Mouse (Mus musculus): ENCODE results near the gene Macf1. TPM values are rescaled to one million over a fixed set of nuclear protein-coding genes. Genes with fewer than 3 reads are reported as not detected.

Gene Macf1
- polyA plus RNA-seq, 1 experiment from 2014 or later: 67.3 TPM

- WGBS: 84% methylated on average over 2 of the region's 3 CpGs
- H3K9ac ChIP-seq: no peak overlapping the region
- H3K36me3 ChIP-seq: 0 out of 2 replicates have a peak, but pooled peaks cover under 1% of the 10 kb centered on the region
- no peak overlapping the region for H3K4me2 ChIP-seq
- H3K27ac ChIP-seq: no peak overlapping the region
- H3K27me3 ChIP-seq: no peaks in the 10 kb centered on the region
- ATAC-seq (ENCODE audit: low FRiP score): no peak
- no peak overlapping the region for H3K4me3 ChIP-seq
- peaks cover 4% of the 10 kb centered on the region; the same call in 1 of the 2 replicates for H3K4me1 ChIP-seq (replicated peaks)
- H3K9me3 ChIP-seq: no peaks in the 10 kb centered on the region
Measured at GRCm38 (mm10) chr4:123417478-123417877, 266.7 kb downstream of the Macf1 start.

GRCm38 (mm10) chr4:123416829-123417228 lies 267.3 kb downstream of the Macf1 start:
- no peaks in the 10 kb centered on the region for H3K9me3 ChIP-seq
- H3K36me3 ChIP-seq: no peaks in the 10 kb centered on the region
- H3K4me1 ChIP-seq (replicated peaks): peaks cover 7% of the 10 kb centered on the region; the same call in 1 of the 2 replicates
- no peak overlapping the region for H3K4me2 ChIP-seq
- WGBS: 83% methylated on average over 2 of the region's 2 CpGs
- H3K9ac ChIP-seq: no peak overlapping the region
- H3K27me3 ChIP-seq: no peaks in the 10 kb centered on the region
- no peak overlapping the region for H3K27ac ChIP-seq
- no peak for ATAC-seq (ENCODE audit: low FRiP score)
- H3K4me3 ChIP-seq: no peak overlapping the region

GRCm38 (mm10) chr4:123415566-123415965 lies 268.6 kb downstream of the Macf1 start:
- ATAC-seq (ENCODE audit: low FRiP score): no peak
- WGBS: 87% methylated on average over 1 of the region's 1 CpGs
- H3K4me2 ChIP-seq: no peak overlapping the region
- H3K36me3 ChIP-seq: no peaks in the 10 kb centered on the region
- H3K27me3 ChIP-seq: no peaks in the 10 kb centered on the region
- no peak overlapping the region for H3K4me3 ChIP-seq
- H3K9ac ChIP-seq: no peak overlapping the region
- H3K27ac ChIP-seq: no peak overlapping the region
- peaks cover 15% of the 10 kb centered on the region for H3K4me1 ChIP-seq (replicated peaks)
- H3K9me3 ChIP-seq: no peaks in the 10 kb centered on the region

- no peaks in the 10 kb centered on the region for H3K36me3 ChIP-seq
- H3K4me3 ChIP-seq: no peak overlapping the region
- H3K4me1 ChIP-seq (replicated peaks): peaks cover 32% of the 10 kb centered on the region
- 77% methylated on average over 2 of the region's 2 CpGs for WGBS
- H3K4me2 ChIP-seq: no peak overlapping the region
- H3K27me3 ChIP-seq: no peaks in the 10 kb centered on the region
- H3K9me3 ChIP-seq: no peaks in the 10 kb centered on the region
- no peak overlapping the region for H3K9ac ChIP-seq
- ATAC-seq (ENCODE audit: low FRiP score): no peak
- no peak overlapping the region for H3K27ac ChIP-seq
Measured at GRCm38 (mm10) chr4:123413876-123414275, 270.3 kb downstream of the Macf1 start.

- Histone ChIP-seq H3K4me2 (peak overlapping the region; percentile 87; the same call in 1 of the 2 replicates), H3K27ac (peak overlapping the region; percentile 96; the same call in 1 of the 2 replicates), H3K4me1 (replicated peaks) (peaks cover 41% of the 10 kb centered on the region), H3K36me3 (no peaks in the 10 kb centered on the region), H3K9ac (no peak overlapping the region), H3K9me3 (no peaks in the 10 kb centered on the region), H3K27me3 (no peaks in the 10 kb centered on the region), H3K4me3 (0 out of 2 replicates have a peak overlapping the region, but pooled peaks have one; percentile 75)
- 58% methylated on average over 2 of the region's 2 CpGs for WGBS
- no peak for ATAC-seq (ENCODE audit: low FRiP score)
Measured at GRCm38 (mm10) chr4:123412981-123413380, 271.2 kb downstream of the Macf1 start.

GRCm38 (mm10) chr4:123412528-123412878 lies 271.7 kb downstream of the Macf1 start:
- Histone ChIP-seq H3K4me2 (peak overlapping the region; percentile 87), H3K9me3 (no peaks in the 10 kb centered on the region), H3K9ac (peak overlapping the region; percentile 88), H3K36me3 (0 out of 2 replicates have a peak, but pooled peaks cover 2% of the 10 kb centered on the region), H3K27me3 (no peaks in the 10 kb centered on the region), H3K4me3 (peak overlapping the region; percentile 75), H3K27ac (peak overlapping the region; percentile 96), H3K4me1 (replicated peaks) (peaks cover 45% of the 10 kb centered on the region)
- WGBS: 3% methylated on average over 6 of the region's 6 CpGs
- peak; percentile 19; the same call in 1 of the 2 replicates for ATAC-seq (ENCODE audit: low FRiP score)

GRCm38 (mm10) chr4:123411732-123412527 lies 272.2 kb downstream of the Macf1 start:
- H3K27ac ChIP-seq: peak overlapping the region; percentile 96
- H3K9ac ChIP-seq: peak overlapping the region; percentile 88
- peaks cover 50% of the 10 kb centered on the region for H3K4me1 ChIP-seq (replicated peaks)
- no peaks in the 10 kb centered on the region for H3K9me3 ChIP-seq
- H3K36me3 ChIP-seq: 0 out of 2 replicates have a peak, but pooled peaks cover 4% of the 10 kb centered on the region
- ATAC-seq (ENCODE audit: low FRiP score): peak; percentile 96
- no peaks in the 10 kb centered on the region for H3K27me3 ChIP-seq
- 1% methylated on average over 59 of the region's 69 CpGs for WGBS
- H3K4me2 ChIP-seq: peak overlapping the region; percentile 87
- peak overlapping the region; percentile 75 for H3K4me3 ChIP-seq

- peak overlapping the region; percentile 88 for H3K9ac ChIP-seq
- no peaks in the 10 kb centered on the region for H3K27me3 ChIP-seq
- H3K36me3 ChIP-seq: 0 out of 2 replicates have a peak, but pooled peaks cover 4% of the 10 kb centered on the region
- peak overlapping the region; percentile 75 for H3K4me3 ChIP-seq
- no peak; the same call in 1 of the 2 replicates for ATAC-seq (ENCODE audit: low FRiP score)
- peak overlapping the region; percentile 96 for H3K27ac ChIP-seq
- WGBS: 3% methylated on average over 32 of the region's 36 CpGs
- no peaks in the 10 kb centered on the region for H3K9me3 ChIP-seq
- H3K4me2 ChIP-seq: peak overlapping the region; percentile 87
- peaks cover 57% of the 10 kb centered on the region for H3K4me1 ChIP-seq (replicated peaks)
Measured at GRCm38 (mm10) chr4:123411006-123411731, 273.0 kb downstream of the Macf1 start.

GRCm38 (mm10) chr4:123409752-123410151 lies 274.4 kb downstream of the Macf1 start:
- Histone ChIP-seq H3K36me3 (0 out of 2 replicates have a peak, but pooled peaks cover 4% of the 10 kb centered on the region), H3K27ac (no peak overlapping the region), H3K4me2 (peak overlapping the region; percentile 87), H3K4me1 (replicated peaks) (peaks cover 72% of the 10 kb centered on the region), H3K4me3 (0 out of 2 replicates have a peak overlapping the region, but pooled peaks have one; percentile 75), H3K27me3 (no peaks in the 10 kb centered on the region), H3K9me3 (no peaks in the 10 kb centered on the region), H3K9ac (peak overlapping the region; percentile 46; the same call in 1 of the 2 replicates)
- 83% methylated on average over 1 of the region's 1 CpGs for WGBS
- ATAC-seq (ENCODE audit: low FRiP score): no peak

- Histone ChIP-seq H3K4me2 (peak overlapping the region; percentile 87), H3K9me3 (no peaks in the 10 kb centered on the region), H3K27me3 (no peaks in the 10 kb centered on the region), H3K4me3 (no peak overlapping the region), H3K36me3 (0 out of 2 replicates have a peak, but pooled peaks cover 4% of the 10 kb centered on the region), H3K27ac (0 out of 2 replicates have a peak overlapping the region, but pooled peaks have one; percentile 23), H3K4me1 (replicated peaks) (peaks cover 76% of the 10 kb centered on the region), H3K9ac (peak overlapping the region; percentile 46)
- 89% methylated on average over 3 of the region's 3 CpGs for WGBS
- no peak for ATAC-seq (ENCODE audit: low FRiP score)
Measured at GRCm38 (mm10) chr4:123409034-123409692, 275.0 kb downstream of the Macf1 start.

GRCm38 (mm10) chr4:123407792-123408191 lies 276.4 kb downstream of the Macf1 start:
- peak overlapping the region; percentile 67; the same call in 1 of the 2 replicates for H3K27ac ChIP-seq
- peak overlapping the region; percentile 3 for H3K4me3 ChIP-seq

More at GRCm38 (mm10) chr4:123407792-123408191, 276.4 kb downstream of the Macf1 start:
- H3K27me3 ChIP-seq: no peaks in the 10 kb centered on the region
- H3K9me3 ChIP-seq: no peaks in the 10 kb centered on the region
- 57% methylated on average over 6 of the region's 6 CpGs for WGBS
- 0 out of 2 replicates have a peak, but pooled peaks cover 4% of the 10 kb centered on the region for H3K36me3 ChIP-seq
- H3K4me1 ChIP-seq (replicated peaks): peaks cover 83% of the 10 kb centered on the region
- peak overlapping the region; percentile 38 for H3K4me2 ChIP-seq
- ATAC-seq (ENCODE audit: low FRiP score): no peak
- H3K9ac ChIP-seq: peak overlapping the region; percentile 61; the same call in 1 of the 2 replicates

Measured in hindbrain, embryonic 13.5 days (tissue).